Mouse (Mus musculus) CH12.LX (cell line): ENCODE results near the gene Dgka. TPM values are rescaled to one million over a fixed set of nuclear protein-coding genes. Genes with fewer than 3 reads are reported as not detected.

Experiments
- DNase-seq: peaks from one replicate; pipeline ENCODE4 v3.0.0-alpha.2; 2013; ENCODE audit errors: extremely low read depth
- H3K27ac ChIP-seq: 2 replicates; pipeline ENCODE4 v1.5.1; 2012; ENCODE audit warnings: low read depth, mild to moderate bottlenecking, control low read depth, moderate library complexity; ENCODE audit not compliant: insufficient read depth
- H3K27me3 ChIP-seq: replicated peaks from 2 replicates; pipeline ENCODE3; 2012; ENCODE audit warnings: inconsistent platforms
- H3K36me3 ChIP-seq, 2 experiments: replicated peaks in 1 of 2; 2 replicates each; pipeline versions ENCODE3 to v1.6.1; 2012; ENCODE audit warnings: inconsistent platforms in 1 of 2, low read length in 1 of 2, mild to moderate bottlenecking in 1 of 2, mixed read lengths in 1 of 2, moderate library complexity in 1 of 2; ENCODE audit not compliant: control insufficient read depth in 1 of 2, insufficient read depth in 1 of 2
- H3K4me1 ChIP-seq, 2 experiments: 2 replicates each; pipeline ENCODE4 v1.6.1; 2012; ENCODE audit warnings: inconsistent platforms in 1 of 2, moderate library complexity in 1 of 2; ENCODE audit not compliant: insufficient read depth in 2 of 2, control insufficient read depth in 1 of 2
- H3K4me2 ChIP-seq: 2 replicates; pipeline ENCODE4 v1.6.1; 2012; ENCODE audit warnings: low read depth, mild to moderate bottlenecking, control low read depth; ENCODE audit not compliant: poor library complexity, insufficient read depth, severe bottlenecking
- H3K4me3 ChIP-seq, 3 experiments: fragments of 150-350 bp in 1 of 3; sonication (generic) in 1 of 3; replicated peaks in 1 of 3; 2 replicates each; pipeline versions ENCODE3 to v1.5.1; 2011 to 2012; ENCODE audit warnings: low read depth in 2 of 3, low read length in 2 of 3, mild to moderate bottlenecking in 2 of 3, moderate library complexity in 2 of 3, control low read depth in 1 of 3, improper control_type of control experiment in 1 of 3, inconsistent platforms in 1 of 3, mixed read lengths in 1 of 3; ENCODE audit not compliant: poor library complexity in 1 of 3
- H3K79me2 ChIP-seq: replicated peaks from 2 replicates; pipeline ENCODE4 v1.6.1; 2012; ENCODE audit warnings: mild to moderate bottlenecking, moderate library complexity; ENCODE audit not compliant: control insufficient read depth, poor library complexity, insufficient read depth, severe bottlenecking; ENCODE audit errors: extremely low read depth
- H3K9ac ChIP-seq: 2 replicates; pipeline ENCODE4 v1.6.1; 2012; ENCODE audit warnings: low read depth, mild to moderate bottlenecking, control low read depth, moderate library complexity; ENCODE audit not compliant: insufficient read depth
- H3K9me3 ChIP-seq: replicated peaks from 2 replicates; pipeline ENCODE3; 2012; ENCODE audit warnings: low read length, inconsistent platforms, mixed read lengths
- BHLHE40 ChIP-seq: IDR thresholded peaks from 2 replicates; pipeline ENCODE4 v1.6.1; 2011; ENCODE audit warnings: mild to moderate bottlenecking, low read depth, low read length, improper control_type of control experiment
- CHD1 ChIP-seq: IDR thresholded peaks from 2 replicates; pipeline ENCODE4 v1.6.1; 2012; ENCODE audit warnings: low read depth, low read length, improper control_type of control experiment, inconsistent platforms
- CHD2 ChIP-seq: IDR thresholded peaks from 2 replicates; pipeline ENCODE4 v1.6.1; 2011; ENCODE audit warnings: low read length, improper control_type of control experiment
- CTCF ChIP-seq, 2 experiments: IDR thresholded peaks in 1 of 2; conservative IDR thresholded peaks in 1 of 2; 2 replicates each; pipeline ENCODE4 v1.5.1; 2011 to 2012; ENCODE audit warnings: low read depth in 2 of 2, low read length in 2 of 2, improper control_type of control experiment in 1 of 2, inconsistent platforms in 1 of 2, mild to moderate bottlenecking in 1 of 2, moderate library complexity in 1 of 2
- E2F4 ChIP-seq: IDR thresholded peaks from 2 replicates; pipeline ENCODE4 v1.6.1; 2011; ENCODE audit warnings: low read depth, low read length, improper control_type of control experiment; ENCODE audit not compliant: insufficient replicate concordance
- ETS1 ChIP-seq: conservative IDR thresholded peaks from 2 replicates; pipeline ENCODE4 v1.6.1; 2012; ENCODE audit warnings: low read depth, mild to moderate bottlenecking, inconsistent platforms, low read length, improper control_type of control experiment, moderate library complexity
- IRF4 ChIP-seq: IDR thresholded peaks from 2 replicates; pipeline ENCODE4 v1.6.1; 2014; ENCODE audit warnings: low read depth, mild to moderate bottlenecking, inconsistent platforms, low read length, improper control_type of control experiment
- JUN ChIP-seq: IDR thresholded peaks from 2 replicates; pipeline ENCODE4 v1.6.1; 2011; ENCODE audit warnings: low read depth, mild to moderate bottlenecking, low read length, improper control_type of control experiment, moderate library complexity; ENCODE audit not compliant: insufficient read depth
- JUND ChIP-seq: conservative IDR thresholded peaks from 2 replicates; pipeline ENCODE4 v1.6.1; 2011; ENCODE audit warnings: low read depth, low read length, improper control_type of control experiment
- MAX ChIP-seq: IDR thresholded peaks from 2 replicates; pipeline ENCODE4 v1.6.1; 2011; ENCODE audit warnings: low read length, improper control_type of control experiment
- MEF2A ChIP-seq: IDR thresholded peaks from 2 replicates; pipeline ENCODE4 v1.6.1; 2014; ENCODE audit warnings: low read depth, mild to moderate bottlenecking, inconsistent platforms, low read length, improper control_type of control experiment, borderline replicate concordance
- NRF1 ChIP-seq: IDR thresholded peaks from 2 replicates; pipeline ENCODE4 v1.6.1; 2014; ENCODE audit warnings: low read depth, mild to moderate bottlenecking, inconsistent platforms, low read length, improper control_type of control experiment, moderate library complexity
- PAX5 ChIP-seq: IDR thresholded peaks from 2 replicates; pipeline ENCODE4 v1.6.1; 2012; ENCODE audit warnings: low read length, inconsistent platforms, mixed read lengths
- RAD21 ChIP-seq: IDR thresholded peaks from 2 replicates; pipeline ENCODE4 v1.6.1; 2011; ENCODE audit warnings: low read depth, mild to moderate bottlenecking, low read length, improper control_type of control experiment, moderate library complexity
- RCOR1 ChIP-seq: conservative IDR thresholded peaks from 2 replicates; pipeline ENCODE4 v1.6.1; 2012; ENCODE audit warnings: low read depth, mild to moderate bottlenecking, inconsistent platforms, low read length, improper control_type of control experiment
- TBP ChIP-seq: conservative IDR thresholded peaks from 2 replicates; pipeline ENCODE4 v1.6.1; 2011; ENCODE audit warnings: low read depth, low read length, improper control_type of control experiment
- ZC3H11A ChIP-seq: IDR thresholded peaks from 2 replicates; pipeline ENCODE4 v1.6.1; 2012; ENCODE audit warnings: low read depth, mild to moderate bottlenecking, inconsistent platforms, low read length, improper control_type of control experiment
- dilution Hi-C: fragments of 300-500 bp; cut with MboI; formaldehyde crosslinking; loops from 2 replicates; pipeline ENCODE4 v1.14.3; 2020; ENCODE audit warnings: low sequenced_read_pairs; ENCODE audit not compliant: extremely low pct_unique_long_range_greater_than_20kb, extremely low pct_ligation_motif_present
- in situ Hi-C: fragments of 300-500 bp; cut with MboI; formaldehyde crosslinking; loops from 3 replicates; pipeline ENCODE4 v1.14.3; 2019; ENCODE audit warnings: low sequenced_read_pairs, low pct_ligation_motif_present, low pct_unique_long_range_greater_than_20kb, mixed read lengths
- polyA plus RNA-seq: library from polyadenylated mRNA; unstranded; fragments of >175 nt; gene quantifications from 2 replicates; pipeline ENCODE4 v1.2.1, GENCODE M21; 2012; ENCODE audit warnings: low read depth; ENCODE audit not compliant: insufficient read length
- total RNA-seq, 2 experiments: library from RNA; depleted of rRNA; stranded (reverse); fragments of 300-350 nt in 1 of 2; fragments of >200 nt in 1 of 2; gene quantifications; 2 replicates each; pipeline ENCODE4 v1.2.3; 2012 to 2014

Gene Dgka
- total and polyA plus RNA-seq, 3 experiments: 3.4 to 9.0 (median 6.6) TPM

DNA sequence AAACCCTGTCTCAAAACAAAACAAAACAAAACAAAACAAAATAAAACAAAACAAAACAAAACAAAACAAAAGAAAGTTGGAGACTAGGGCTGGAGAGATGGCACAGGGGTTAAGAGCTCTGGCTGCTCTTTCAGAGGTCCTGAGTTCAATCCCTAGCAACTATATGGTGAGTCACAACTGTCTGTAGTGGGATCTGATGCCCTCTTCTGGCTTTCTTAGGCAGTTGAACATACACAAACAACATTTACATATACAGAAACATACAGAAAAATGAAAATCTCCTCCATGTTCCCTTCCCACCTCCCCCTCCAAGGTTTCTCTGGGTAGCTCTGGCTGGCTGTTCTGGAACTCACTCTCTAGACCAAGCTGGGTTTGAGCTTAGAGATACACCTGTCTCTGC is 47.4 kb upstream of the Dgka start:
- dilution Hi-C loops (no loop called here), in situ Hi-C loops (no loop called here)
- Histone ChIP-seq H3K9ac (no peak overlapping the region), H3K4me3 (no peak overlapping the region), H3K36me3 (no peaks in the 10 kb centered on the region), H3K4me1 (peaks cover 8 to 31% of the 10 kb centered on the region in 2 experiments; a peak in 3 of 4 replicates), H3K4me2 (no peak overlapping the region), H3K27ac (no peak overlapping the region), H3K9me3 (no peaks in the 10 kb centered on the region), H3K27me3 (no peaks in the 10 kb centered on the region), H3K79me2 (no peaks in the 10 kb centered on the region)
- no peak for DNase-seq
- TF ChIP-seq E2F4 (no peak), CTCF (conservative IDR thresholded peaks at IDR 0.05 in 1 of 2, IDR thresholded peaks at IDR 0.05 in 1 of 2; ENCODE audit: low read depth in 2 of 2, low read length in 2 of 2) (peak in 1 of 2 experiments; percentile 26; a peak in 1 of 4 replicates), BHLHE40 (no peak), CHD1 (no peak), RAD21 (peak; percentile 7), ETS1 (no peak), NRF1 (no peak), PAX5 (no peak), JUN (no peak)

DNA sequence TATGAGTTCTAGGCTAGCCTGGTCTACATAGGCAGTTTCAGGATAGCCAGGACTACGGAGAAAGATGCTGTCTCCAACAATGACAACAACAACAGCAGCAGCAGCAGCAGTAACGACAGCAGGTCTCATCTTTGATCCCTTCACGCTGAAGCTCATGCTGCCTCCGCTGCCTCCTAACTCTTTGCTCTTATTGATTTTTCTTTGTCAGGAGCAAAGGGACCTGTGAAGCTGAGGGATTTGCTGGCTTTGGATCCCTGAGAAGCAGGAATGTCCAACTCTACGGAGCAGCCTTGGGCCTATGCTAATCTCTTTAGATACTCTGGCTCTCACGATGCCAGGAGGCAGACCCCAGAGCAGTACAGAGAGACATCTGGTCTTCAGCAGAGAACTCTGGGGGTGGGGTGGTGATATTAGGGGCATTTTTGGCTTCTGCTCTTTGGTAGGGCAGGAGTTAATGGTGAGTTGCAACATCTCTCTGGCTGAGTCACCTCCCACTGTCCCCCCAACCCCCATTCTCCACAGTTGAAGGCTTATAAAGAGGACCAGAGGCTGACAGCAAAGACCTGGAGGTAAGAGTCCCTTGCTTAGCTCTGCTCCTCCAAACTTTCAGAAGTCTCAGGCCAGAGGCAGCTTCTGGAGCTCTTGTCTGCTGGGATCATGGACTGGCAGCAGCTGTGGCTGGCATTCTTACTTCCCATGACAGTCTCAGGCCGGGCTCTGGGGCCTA is 45.9 kb upstream of the Dgka start, which contains the start of gene Mmp19:
TSS of gene Mmp19 (plus strand) at position 513 of the 727 bp plus-strand sequence.
- Histone ChIP-seq H3K4me3 (no peak within 1 kb of the TSS), H3K27ac (no peak within 1 kb of the TSS), H3K27me3 (no peaks in the 10 kb centered on the region), H3K9me3 (no peaks in the 10 kb centered on the region), H3K9ac (no peak within 1 kb of the TSS), H3K79me2 (no peaks in the 10 kb centered on the region), H3K36me3 (no peaks in the 10 kb centered on the region), H3K4me1 (peaks cover 7 to 24% of the 10 kb centered on the region in 2 experiments; a peak in 3 of 4 replicates), H3K4me2 (no peak within 1 kb of the TSS)
- TF ChIP-seq CTCF (conservative IDR thresholded peaks at IDR 0.05 in 1 of 2, IDR thresholded peaks at IDR 0.05 in 1 of 2; ENCODE audit: low read depth in 2 of 2, low read length in 2 of 2) (no peak), TBP (no peak), ZC3H11A (no peak), CHD1 (no peak), RCOR1 (no peak), CHD2 (no peak)
- DNase-seq: no peak
- dilution Hi-C loops (no loop called here), in situ Hi-C loops (no loop called here)

- TF ChIP-seq MAX (no peak), IRF4 (peak; percentile 74), JUND (peak; percentile 14; the same call in 1 of the 2 replicates), MEF2A (no peak)
- TF ChIP-seq, all 38 proteins: peak for 2
- Histone ChIP-seq H3K27me3 (no peaks in the 10 kb centered on the region), H3K4me1 (peaks cover 4 to 19% of the 10 kb centered on the region in 2 experiments), H3K27ac (no peak overlapping the region), H3K9me3 (peaks cover 9% of the 10 kb centered on the region), H3K9ac (no peak overlapping the region), H3K4me3 (no peak overlapping the region), H3K79me2 (no peaks in the 10 kb centered on the region), H3K36me3 (no peaks in the 10 kb centered on the region), H3K4me2 (no peak overlapping the region)
- in situ Hi-C loops: no loop called here
- no peak for DNase-seq
- dilution Hi-C loops: no loop called here
Observed at GRCm38 (mm10) chr10:128780200-128780599, 35.5 kb upstream of the Dgka start.
